Mouse (Mus musculus) NIH3T3 (cell line): Measurements from ENCODE around the gene Cnot1.
"Not testable (repeated sequence)": the region's sequence is repeated elsewhere in the genome, so short reads cannot be mapped to it uniquely, and the experiment has no call there.

Source experiments
- DNase-seq: peaks from one replicate; pipeline ENCODE4 v3.0.0-alpha.2; 2012; ENCODE audit warnings: low read depth

Cnot1 gene

DNA sequence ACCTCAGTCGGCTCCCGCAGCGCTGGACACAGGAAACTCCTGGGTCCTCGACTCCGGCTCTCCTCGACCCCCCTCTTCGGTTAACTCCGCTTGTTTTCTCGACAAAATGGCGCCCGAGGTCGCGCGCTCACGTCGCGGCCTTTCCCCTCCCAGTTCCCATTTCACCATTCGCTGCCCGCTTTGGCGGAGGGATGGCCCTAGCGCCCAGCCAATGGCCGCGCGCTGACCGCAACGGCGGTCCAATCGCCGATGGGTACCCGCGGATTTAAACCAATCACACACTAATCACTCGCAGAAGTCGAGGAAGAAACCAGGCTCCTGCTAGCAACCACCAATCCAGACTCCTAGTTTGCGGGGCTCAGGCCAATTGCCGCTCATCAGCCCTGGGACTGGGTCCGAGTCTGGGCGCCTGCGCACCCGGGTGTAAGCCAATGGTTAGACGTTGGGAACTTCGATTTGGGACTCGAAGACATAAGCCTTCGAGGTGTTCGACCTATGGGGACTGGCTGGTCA lies at the start of gene Cnot1:
TSS of gene Cnot1 (minus strand) at position 134 of the 513 bp plus-strand sequence.
- peak; percentile 99 for DNase-seq

DNA sequence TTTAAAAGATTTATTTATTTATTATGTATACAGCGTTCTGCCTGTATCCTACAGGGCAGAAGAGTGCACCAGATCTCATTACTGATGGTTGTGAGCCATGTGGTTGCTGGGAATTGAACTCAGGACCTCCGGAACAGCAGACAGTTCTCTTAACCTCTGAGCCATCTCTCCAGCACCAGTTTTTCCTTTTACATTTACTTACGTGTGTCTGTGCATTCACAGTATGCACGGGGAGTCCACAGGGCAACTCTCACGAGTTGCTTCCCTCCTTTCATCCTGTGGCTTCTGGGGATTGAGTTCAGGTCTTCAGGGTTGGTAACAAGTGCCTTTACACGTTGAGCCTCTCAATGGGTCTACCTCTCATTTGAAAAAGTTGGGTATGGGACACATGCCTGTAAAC lies 46.9 kb upstream of the Cnot1 start:
- no peak for DNase-seq

- peak; percentile 89 for DNase-seq
Observed at GRCm38 (mm10) chr8:95853102-95853843, 46.0 kb upstream of the Cnot1 start, which contains the start of gene Slc38a7. Slc38a7 (minus strand) TSS chr8:95853539.

- peak; percentile 95 for DNase-seq
Observed at GRCm38 (mm10) chr8:95852290-95852689, 45.0 kb upstream of the Cnot1 start.

- DNase-seq: no peak
Observed at GRCm38 (mm10) chr8:95850326-95850725, 43.1 kb upstream of the Cnot1 start.

- DNase-seq: no peak
Observed at GRCm38 (mm10) chr8:95848734-95849464, 41.6 kb upstream of the Cnot1 start.

DNA sequence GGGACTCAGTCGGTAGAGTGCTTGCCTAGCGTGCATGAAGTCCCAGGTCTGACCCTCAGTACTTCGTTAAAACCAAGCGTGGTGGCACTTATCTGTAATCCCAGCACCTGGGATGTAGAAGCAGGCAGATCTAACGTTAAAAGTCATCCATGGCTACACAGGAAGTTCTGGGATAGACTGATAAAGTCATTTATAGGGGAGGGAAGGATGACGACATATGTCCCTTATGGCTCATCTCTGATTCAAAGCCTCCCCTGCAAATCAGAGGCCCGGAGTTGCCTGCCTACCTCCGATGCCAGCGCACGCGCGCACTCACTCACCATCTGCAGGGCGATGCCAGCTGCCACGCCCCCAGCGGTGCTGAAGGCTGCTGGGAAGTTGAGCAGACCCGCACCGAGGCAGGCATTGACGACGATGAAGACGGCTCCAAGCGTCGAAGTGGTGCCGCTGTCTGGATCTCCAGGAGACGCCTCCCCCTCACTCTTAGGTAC lies 40.8 kb upstream of the Cnot1 start:
- DNase-seq: no peak

GRCm38 (mm10) chr8:95845026-95845425 lies 37.8 kb upstream of the Cnot1 start:
- DNase-seq: no peak

DNA sequence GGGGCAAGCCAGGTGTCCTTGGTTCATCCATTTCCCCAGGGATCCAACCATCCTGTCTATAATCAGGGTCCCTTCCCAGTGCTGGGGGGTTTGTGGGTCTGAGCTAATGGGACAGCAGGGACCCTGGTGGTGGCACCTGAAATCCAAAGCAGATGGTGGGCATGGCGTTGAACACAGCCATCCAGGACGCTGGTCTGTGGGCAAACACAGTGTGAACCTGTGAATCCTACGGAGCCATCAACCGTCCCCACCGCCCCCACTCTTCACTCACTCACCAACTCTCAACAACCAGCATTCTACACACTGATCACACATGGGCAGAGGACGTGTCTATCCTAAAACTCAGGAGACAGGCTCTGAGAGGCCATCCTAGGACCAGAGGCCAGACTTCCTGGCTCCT lies 36.7 kb upstream of the Cnot1 start:
- DNase-seq: no peak

- no peak for DNase-seq
Observed at GRCm38 (mm10) chr8:95841436-95841835, 34.2 kb upstream of the Cnot1 start.

- DNase-seq: no peak
Observed at GRCm38 (mm10) chr8:95839289-95839688, 32.0 kb upstream of the Cnot1 start.

GRCm38 (mm10) chr8:95837266-95837665 lies 30.0 kb upstream of the Cnot1 start:
- DNase-seq: no peak

- no peak for DNase-seq
Observed at GRCm38 (mm10) chr8:95835891-95836290, 28.6 kb upstream of the Cnot1 start.

GRCm38 (mm10) chr8:95833435-95833984 lies 26.2 kb upstream of the Cnot1 start:
- DNase-seq: no peak

DNA sequence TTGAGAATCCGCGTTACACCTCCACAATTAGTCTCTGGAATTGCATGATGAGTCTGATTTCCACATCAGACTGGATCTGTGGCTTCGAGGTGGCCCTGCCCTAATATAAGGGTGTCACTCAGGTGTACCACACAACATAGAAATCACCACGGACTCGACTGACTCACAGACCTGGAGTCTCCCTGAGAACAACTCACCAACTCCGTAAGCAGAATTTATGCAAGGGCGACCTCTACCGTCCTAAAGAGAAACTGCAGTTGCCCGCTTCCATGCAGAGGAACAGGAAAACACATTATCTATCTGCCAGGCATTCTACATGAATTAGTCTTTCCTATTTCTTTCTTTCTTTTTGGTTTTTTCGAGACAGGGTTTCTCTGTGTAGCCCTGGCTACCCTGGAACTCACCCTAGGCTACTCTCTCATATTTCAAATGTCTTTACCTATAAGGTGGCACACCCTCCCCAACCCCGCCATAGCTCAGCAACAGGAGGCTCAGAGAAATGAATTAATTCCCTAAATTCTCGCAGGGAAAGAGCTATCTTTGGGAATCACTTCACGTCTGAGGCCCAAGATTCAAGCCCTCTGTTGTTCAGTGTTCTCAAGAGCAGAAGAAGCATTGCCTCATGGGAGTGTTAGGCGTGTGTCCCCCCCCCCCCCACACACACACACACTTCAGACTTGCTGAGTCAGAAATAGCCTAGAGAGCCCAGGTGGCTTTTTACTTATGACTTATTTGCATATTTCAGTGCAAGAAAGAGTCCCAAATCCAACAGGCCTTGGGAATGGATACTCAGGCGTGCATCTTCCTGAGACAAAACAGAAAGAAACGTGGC lies 25.6 kb upstream of the Cnot1 start:
- DNase-seq: peak; percentile 92

DNA sequence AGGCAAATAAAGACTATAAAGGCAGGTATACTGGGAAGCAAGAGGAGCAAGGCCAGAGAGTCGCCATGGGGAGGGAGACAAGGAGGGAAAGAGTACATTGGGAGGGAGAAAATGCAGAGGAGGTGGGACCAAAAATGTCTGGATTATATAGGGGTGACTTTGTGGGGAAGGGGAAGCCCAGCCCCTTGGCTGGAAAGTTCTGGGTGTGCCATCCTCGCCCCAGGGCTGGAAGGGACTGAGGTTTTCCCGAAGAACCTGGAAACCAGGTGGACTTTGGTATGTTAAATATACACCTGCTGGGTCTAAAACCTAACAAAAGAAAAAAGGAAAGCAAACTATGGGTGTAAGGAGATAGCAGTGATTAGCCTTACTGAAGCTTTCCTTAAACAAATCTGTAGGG lies 22.9 kb upstream of the Cnot1 start:
- no peak for DNase-seq

GRCm38 (mm10) chr8:95825162-95825561 lies 17.9 kb upstream of the Cnot1 start, which contains the start of gene Sap18b:
Sap18b (plus strand) TSS chr8:95825346.
- DNase-seq: not testable (repeated sequence)

DNA sequence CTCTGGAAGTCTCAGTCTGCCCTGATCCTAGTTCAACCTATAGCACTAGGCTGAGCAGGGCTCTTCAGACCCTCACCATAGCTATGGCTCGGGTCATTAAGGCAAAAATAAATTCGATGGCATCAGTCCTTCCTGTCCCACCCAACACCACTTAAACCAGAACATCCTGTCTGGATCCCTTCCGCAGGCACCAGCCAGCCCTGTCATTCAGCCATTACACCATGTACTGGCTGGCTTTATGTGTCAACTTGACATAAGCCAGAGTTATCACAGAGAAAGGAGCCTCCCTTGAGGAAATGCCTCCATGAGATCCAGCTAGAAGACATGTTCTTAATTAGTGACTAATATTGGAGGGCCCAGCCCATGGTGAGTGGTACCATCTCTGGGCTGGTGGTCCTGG lies 15.4 kb upstream of the Cnot1 start:
- no peak for DNase-seq

- DNase-seq: no peak
Observed at GRCm38 (mm10) chr8:95822096-95822495, 14.8 kb upstream of the Cnot1 start.

GRCm38 (mm10) chr8:95821266-95821665 lies 14.0 kb upstream of the Cnot1 start:
- no peak for DNase-seq

GRCm38 (mm10) chr8:95818211-95818610 lies 10.9 kb upstream of the Cnot1 start:
- no peak for DNase-seq

GRCm38 (mm10) chr8:95817597-95817996 lies 10.3 kb upstream of the Cnot1 start:
- no peak for DNase-seq
